Mouse (Mus musculus) limb, embryonic 15.5 days (tissue): ENCODE measurements around the gene Gm10318. TPM values are rescaled to one million over a fixed set of nuclear protein-coding genes. Genes with fewer than 3 reads are reported as not detected.

Source experiments
- ATAC-seq: fragments of 200-750 bp; cut with Nextera tagmentation; 2 replicates; pipeline ENCODE4 v1.8.0; 2017; ENCODE audit warnings: low read depth, moderate TSS enrichment; ENCODE audit not compliant: insufficient number of reproducible peaks, low FRiP score, low TSS enrichment
- H3K27ac ChIP-seq: fragments of 300-500 bp; sonication (generic); 2 replicates; pipeline ENCODE4 v1.5.1; 2015; ENCODE audit warnings: moderate library complexity, mild to moderate bottlenecking, inconsistent platforms
- H3K27me3 ChIP-seq: fragments of 300-500 bp; sonication (generic); 2 replicates; pipeline ENCODE4 v1.6.1; 2015; ENCODE audit warnings: inconsistent platforms
- H3K36me3 ChIP-seq: fragments of 300-500 bp; sonication (generic); 2 replicates; pipeline ENCODE4 v1.6.1; 2015; ENCODE audit warnings: inconsistent platforms
- H3K4me1 ChIP-seq: fragments of 300-500 bp; sonication (generic); 2 replicates; pipeline ENCODE4 v1.6.1; 2015; ENCODE audit warnings: inconsistent platforms
- H3K4me2 ChIP-seq: fragments of 300-500 bp; sonication (generic); 2 replicates; pipeline ENCODE4 v1.6.1; 2015; ENCODE audit warnings: mild to moderate bottlenecking, inconsistent platforms
- H3K4me3 ChIP-seq: fragments of 300-500 bp; sonication (generic); 2 replicates; pipeline ENCODE4 v1.5.1; 2015; ENCODE audit warnings: mild to moderate bottlenecking, inconsistent platforms
- H3K9ac ChIP-seq: fragments of 300-500 bp; sonication (generic); 2 replicates; pipeline ENCODE4 v1.6.1; 2015; ENCODE audit warnings: inconsistent platforms
- H3K9me3 ChIP-seq: fragments of 300-500 bp; sonication (generic); 2 replicates; pipeline ENCODE4 v1.6.1; 2016; ENCODE audit warnings: inconsistent platforms
- WGBS: fragments of 180-500 bp; shearing (Covaris S2); methylation state at CpG from one replicate; pipeline ENCODE4 v1.1.7; 2015; 5-methylcytosine and 5-hydroxymethylcytosine counted together
- polyA plus RNA-seq: library from polyadenylated mRNA; unstranded; fragments of >200 nt; fragmentation: Nextera tagmentation; extraction: Ambion mirVana; gene quantifications from 2 replicates; pipeline ENCODE4 v1.2.1, GENCODE M21; 2015

The Gm10318 gene
- not detected in 2 replicates for polyA plus RNA-seq

GRCm38 (mm10) chr10:77852559-77852958 lies at the start of gene Gm10318:
TSS of gene Gm10318 (plus strand) at chr10:77852859.
- WGBS: 64% methylated on average over 9 of the region's 9 CpGs
- ATAC-seq: no peak
- no peak within 1 kb of the TSS for H3K27ac ChIP-seq

GRCm38 (mm10) chr10:77804095-77804494 lies 48.6 kb upstream of the Gm10318 start:
- H3K9ac ChIP-seq: no peak overlapping the region
- H3K36me3 ChIP-seq: no peaks in the 10 kb centered on the region
- no peak overlapping the region for H3K27ac ChIP-seq
- WGBS: 76% methylated on average over 3 of the region's 3 CpGs
- no peaks in the 10 kb centered on the region for H3K27me3 ChIP-seq
- H3K9me3 ChIP-seq: no peaks in the 10 kb centered on the region
- no peak for ATAC-seq
- H3K4me1 ChIP-seq: no peaks in the 10 kb centered on the region
- no peak overlapping the region for H3K4me2 ChIP-seq
- H3K4me3 ChIP-seq: no peak overlapping the region

More at GRCm38 (mm10) chr10:77852559-77852958, at the start of gene Gm10318:
- Histone ChIP-seq H3K4me1 (no peaks in the 10 kb centered on the region), H3K36me3 (no peaks in the 10 kb centered on the region), H3K27me3 (no peaks in the 10 kb centered on the region), H3K9ac (no peak within 1 kb of the TSS), H3K4me2 (no peak within 1 kb of the TSS), H3K9me3 (no peaks in the 10 kb centered on the region), H3K4me3 (no peak within 1 kb of the TSS)

- Histone ChIP-seq H3K27me3 (no peaks in the 10 kb centered on the region), H3K36me3 (no peaks in the 10 kb centered on the region), H3K9ac (no peak within 1 kb of the TSS), H3K27ac (no peak within 1 kb of the TSS), H3K4me3 (no peak within 1 kb of the TSS), H3K4me1 (no peaks in the 10 kb centered on the region), H3K9me3 (no peaks in the 10 kb centered on the region), H3K4me2 (no peak within 1 kb of the TSS)
- no peak for ATAC-seq
- 67% methylated on average over 5 of the region's 5 CpGs for WGBS
Observed at GRCm38 (mm10) chr10:77811743-77812142, 40.9 kb upstream of the Gm10318 start, which contains the start of gene Gm9507. TSS of gene Gm9507 (minus strand) at chr10:77811843.

DNA sequence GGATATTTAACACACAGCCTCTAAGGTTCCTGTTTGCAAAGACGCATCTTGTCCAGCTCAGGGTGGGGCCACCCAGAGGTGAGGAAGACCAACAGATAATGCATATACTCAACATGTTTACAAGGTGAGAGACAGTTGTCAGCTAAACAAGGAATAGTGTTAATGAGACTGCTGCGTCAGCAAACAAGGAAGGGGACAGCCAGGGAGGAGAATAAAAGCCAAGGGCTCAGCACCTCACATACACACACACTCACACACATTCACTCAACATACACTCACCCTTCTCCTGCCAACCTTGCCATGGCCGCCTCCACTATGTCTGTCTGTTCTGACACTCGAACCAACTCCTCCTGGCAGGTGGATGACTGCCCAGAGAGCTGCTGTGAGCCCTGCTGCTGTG lies 38.3 kb upstream of the Gm10318 start, which contains the start of gene Gm2696:
Gene Gm2696, plus strand, starts transcription at position 301 of the 400 bp plus-strand sequence.
- Histone ChIP-seq H3K9ac (no peak within 1 kb of the TSS), H3K27me3 (no peaks in the 10 kb centered on the region), H3K4me2 (no peak within 1 kb of the TSS), H3K9me3 (no peaks in the 10 kb centered on the region), H3K36me3 (no peaks in the 10 kb centered on the region), H3K4me3 (no peak within 1 kb of the TSS), H3K4me1 (no peaks in the 10 kb centered on the region), H3K27ac (no peak within 1 kb of the TSS)
- 46% methylated on average over 4 of the region's 4 CpGs for WGBS
- no peak for ATAC-seq

DNA sequence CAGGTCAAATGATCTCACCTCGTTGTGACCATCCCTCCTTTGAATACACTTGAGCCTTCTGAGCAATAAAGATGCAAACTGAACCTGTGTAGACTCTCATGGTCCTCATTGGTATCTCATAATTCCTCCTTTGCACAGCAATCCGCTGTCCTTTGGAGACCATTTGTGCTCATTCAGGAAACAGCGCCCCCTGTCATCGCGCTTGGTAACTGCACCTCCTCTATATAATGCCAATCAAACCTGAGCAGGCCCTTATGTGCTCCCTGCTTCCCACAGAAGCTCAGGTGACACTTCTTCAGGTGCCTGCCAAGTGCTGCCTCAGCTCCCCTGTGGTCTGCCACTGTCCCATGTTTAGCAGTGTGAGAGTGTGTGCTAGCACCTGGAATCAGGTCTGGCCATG lies 37.1 kb upstream of the Gm10318 start:
- no peaks in the 10 kb centered on the region for H3K4me1 ChIP-seq
- H3K9me3 ChIP-seq: no peaks in the 10 kb centered on the region
- 20% methylated on average over 5 of the region's 5 CpGs for WGBS
- no peak for ATAC-seq
- no peaks in the 10 kb centered on the region for H3K36me3 ChIP-seq
- H3K4me3 ChIP-seq: no peak overlapping the region
- no peak overlapping the region for H3K4me2 ChIP-seq
- H3K27me3 ChIP-seq: no peaks in the 10 kb centered on the region
- no peak overlapping the region for H3K27ac ChIP-seq
- H3K9ac ChIP-seq: no peak overlapping the region

DNA sequence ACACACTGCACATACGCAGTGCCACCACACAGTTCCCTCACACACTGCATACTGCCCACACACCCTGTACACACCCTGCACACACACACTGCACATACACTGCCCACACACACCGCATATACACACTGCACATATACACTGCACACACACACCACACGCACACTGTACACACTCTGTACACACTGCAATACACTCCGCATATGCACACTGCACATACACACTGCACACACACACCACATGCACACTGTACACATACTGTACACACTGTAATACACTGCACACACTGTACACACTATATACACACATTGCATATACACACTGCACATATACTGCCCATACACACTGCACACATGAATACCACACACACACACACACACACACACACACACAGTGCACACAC lies 34.1 kb upstream of the Gm10318 start:
- Histone ChIP-seq H3K4me2 (no peak overlapping the region), H3K9ac (no peak overlapping the region), H3K27ac (no peak overlapping the region), H3K9me3 (no peaks in the 10 kb centered on the region), H3K4me1 (no peaks in the 10 kb centered on the region), H3K36me3 (no peaks in the 10 kb centered on the region), H3K27me3 (no peaks in the 10 kb centered on the region), H3K4me3 (no peak overlapping the region)
- peak; percentile 54; the same call in 1 of the 2 replicates for ATAC-seq
- 92% methylated on average over 4 of the region's 4 CpGs for WGBS

- H3K27me3 ChIP-seq: no peaks in the 10 kb centered on the region
- ATAC-seq: no peak
- 31% methylated on average over 4 of the region's 4 CpGs for WGBS
- H3K4me3 ChIP-seq: no peak overlapping the region
- no peak overlapping the region for H3K4me2 ChIP-seq
- H3K4me1 ChIP-seq: no peaks in the 10 kb centered on the region
- H3K9me3 ChIP-seq: no peaks in the 10 kb centered on the region
- H3K36me3 ChIP-seq: no peaks in the 10 kb centered on the region
- no peak overlapping the region for H3K27ac ChIP-seq
- H3K9ac ChIP-seq: no peak overlapping the region
Observed at GRCm38 (mm10) chr10:77819203-77819602, 33.5 kb upstream of the Gm10318 start.

GRCm38 (mm10) chr10:77826951-77827350 lies 25.7 kb upstream of the Gm10318 start, which contains the start of gene Krtap10-4:
TSS of gene Krtap10-4 (minus strand) at chr10:77827095.
- no peak for ATAC-seq
- no peaks in the 10 kb centered on the region for H3K36me3 ChIP-seq
- no peak within 1 kb of the TSS for H3K27ac ChIP-seq
- H3K27me3 ChIP-seq: no peaks in the 10 kb centered on the region
- no peak within 1 kb of the TSS for H3K4me2 ChIP-seq
- no peak within 1 kb of the TSS for H3K4me3 ChIP-seq
- no peaks in the 10 kb centered on the region for H3K9me3 ChIP-seq
- no peaks in the 10 kb centered on the region for H3K4me1 ChIP-seq
- WGBS: 69% methylated on average over 6 of the region's 6 CpGs
- no peak within 1 kb of the TSS for H3K9ac ChIP-seq

- WGBS: 68% methylated on average over 9 of the region's 9 CpGs
- no peak within 1 kb of the TSS for H3K27ac ChIP-seq
- H3K9ac ChIP-seq: no peak within 1 kb of the TSS
- H3K36me3 ChIP-seq: no peaks in the 10 kb centered on the region
- no peak within 1 kb of the TSS for H3K4me3 ChIP-seq
- H3K9me3 ChIP-seq: no peaks in the 10 kb centered on the region
- H3K27me3 ChIP-seq: no peaks in the 10 kb centered on the region
- no peak within 1 kb of the TSS for H3K4me2 ChIP-seq
- no peaks in the 10 kb centered on the region for H3K4me1 ChIP-seq
- no peak for ATAC-seq
Observed at GRCm38 (mm10) chr10:77835647-77836046, 17.0 kb upstream of the Gm10318 start, which contains the start of gene Krtap10-10. TSS of gene Krtap10-10 (plus strand) at chr10:77835947.

DNA sequence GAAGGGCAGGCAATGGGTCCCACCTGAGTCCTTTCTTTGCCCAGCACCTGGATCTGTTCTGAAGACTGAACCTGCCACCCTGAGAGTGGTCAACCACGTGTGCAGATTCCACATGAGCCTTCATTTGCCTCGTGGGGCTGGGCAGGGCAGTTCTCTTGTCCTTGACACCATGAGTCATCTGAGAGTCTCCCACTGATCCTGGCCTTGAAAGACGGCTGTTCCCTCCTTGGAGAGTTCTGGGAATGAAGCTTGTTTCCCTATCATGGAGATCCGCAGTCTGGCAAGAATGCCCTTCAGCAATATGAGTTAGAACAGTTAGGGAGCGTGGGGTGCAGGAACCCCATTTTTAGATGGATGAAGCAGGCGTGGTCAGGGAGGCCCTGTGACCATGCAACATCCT lies 13.7 kb upstream of the Gm10318 start:
- Histone ChIP-seq H3K9me3 (no peaks in the 10 kb centered on the region), H3K27ac (no peak overlapping the region), H3K4me1 (no peaks in the 10 kb centered on the region), H3K4me2 (no peak overlapping the region), H3K36me3 (no peaks in the 10 kb centered on the region), H3K27me3 (no peaks in the 10 kb centered on the region), H3K4me3 (no peak overlapping the region), H3K9ac (no peak overlapping the region)
- WGBS: 69% methylated on average over 6 of the region's 6 CpGs
- no peak for ATAC-seq

DNA sequence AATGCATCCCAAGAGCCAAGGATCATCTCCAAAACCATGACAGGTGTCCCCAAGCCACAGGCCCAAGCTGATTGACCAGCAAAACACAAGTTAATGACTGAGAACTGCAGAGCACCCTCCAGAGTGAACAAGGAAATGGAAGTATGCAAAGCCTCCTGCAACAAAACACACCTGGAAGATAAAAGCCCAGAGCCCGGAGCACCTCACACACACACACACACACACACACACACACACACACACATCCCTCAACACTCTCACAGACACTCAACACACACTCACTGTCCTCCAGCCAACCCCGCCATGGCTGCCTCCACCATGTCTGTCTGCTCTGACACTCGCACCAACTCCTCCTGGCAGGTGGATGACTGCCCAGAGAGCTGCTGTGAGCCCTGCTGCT lies 6.2 kb upstream of the Gm10318 start, which contains the start of gene Gm36176:
Gene Gm36176, plus strand, starts transcription at position 301 of the 400 bp plus-strand sequence.
- Histone ChIP-seq H3K4me3 (no peak within 1 kb of the TSS), H3K4me1 (no peaks in the 10 kb centered on the region), H3K27ac (no peak within 1 kb of the TSS), H3K36me3 (no peaks in the 10 kb centered on the region), H3K9me3 (no peaks in the 10 kb centered on the region), H3K4me2 (no peak within 1 kb of the TSS), H3K27me3 (no peaks in the 10 kb centered on the region), H3K9ac (no peak within 1 kb of the TSS)
- 81% methylated on average over 2 of the region's 3 CpGs for WGBS
- no peak for ATAC-seq

GRCm38 (mm10) chr10:77846961-77847360 lies 5.7 kb upstream of the Gm10318 start:
- Histone ChIP-seq H3K9me3 (no peaks in the 10 kb centered on the region), H3K4me1 (no peaks in the 10 kb centered on the region), H3K4me2 (no peak overlapping the region), H3K27me3 (no peaks in the 10 kb centered on the region), H3K27ac (no peak overlapping the region), H3K36me3 (no peaks in the 10 kb centered on the region), H3K4me3 (no peak overlapping the region), H3K9ac (no peak overlapping the region)
- no peak for ATAC-seq
- 21% methylated on average over 2 of the region's 2 CpGs for WGBS

DNA sequence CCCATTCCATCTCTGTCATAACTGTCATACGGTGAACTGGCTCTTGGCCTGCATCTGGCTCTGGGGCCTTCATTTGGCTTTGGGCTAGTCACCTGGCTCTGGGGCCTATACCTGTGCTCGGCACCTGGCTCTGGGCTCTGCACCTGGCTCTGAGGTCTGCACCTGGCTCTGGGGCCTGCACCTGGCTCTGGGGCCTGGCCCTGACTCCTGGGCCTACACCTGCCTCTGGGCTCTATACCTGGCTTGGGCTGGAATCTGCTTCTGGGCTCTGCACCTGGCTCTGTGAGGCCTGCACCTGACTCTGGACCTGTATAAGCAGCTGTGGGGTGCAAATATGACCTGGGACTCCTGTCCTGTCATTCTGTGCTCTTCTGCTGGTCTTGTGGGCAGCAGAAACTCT lies 5.1 kb upstream of the Gm10318 start:
- Histone ChIP-seq H3K9me3 (no peaks in the 10 kb centered on the region), H3K4me1 (no peaks in the 10 kb centered on the region), H3K27me3 (no peaks in the 10 kb centered on the region), H3K27ac (no peak overlapping the region), H3K4me3 (no peak overlapping the region), H3K4me2 (no peak overlapping the region), H3K9ac (no peak overlapping the region), H3K36me3 (no peaks in the 10 kb centered on the region)
- 82% methylated on average over 2 of the region's 2 CpGs for WGBS
- ATAC-seq: no peak
